Mouse (Mus musculus) lung, postnatal 0 days (tissue): Measurements from ENCODE around the gene Marveld2.

ENCODE experiments used
- CTCF ChIP-seq: IDR thresholded peaks from 2 replicates; pipeline ENCODE4 v1.5.1; 2016; ENCODE audit warnings: antibody characterized with exemption, mild to moderate bottlenecking
- EP300 ChIP-seq: IDR thresholded peaks from 2 replicates; pipeline ENCODE4 v1.6.1; 2016; ENCODE audit warnings: antibody characterized with exemption, mild to moderate bottlenecking, control low read depth

- TF ChIP-seq CTCF (peak; percentile 28; the same call in 1 of the 2 replicates), EP300 (no peak)
Measured at GRCm38 (mm10) chr13:100579951-100580350, 36.8 kb downstream of the Marveld2 start.
